Mouse (Mus musculus) heart, adult 2 months (tissue): ENCODE results near the gene Pdpn.

Source experiments
- CTCF ChIP-seq: fragments of 200-600 bp; IDR thresholded peaks from 2 replicates; pipeline ENCODE4 v1.8.1; 2022; ENCODE audit warnings: antibody characterized with exemption, mild to moderate bottlenecking, moderate library complexity
- EP300 ChIP-seq: fragments of 200-500 bp; IDR thresholded peaks from 2 replicates; pipeline ENCODE4 v1.6.1; 2011; ENCODE audit warnings: low read depth, low read length, control low read depth; ENCODE audit not compliant: insufficient read depth
- POLR2A ChIP-seq: fragments of 200-500 bp; IDR thresholded peaks from 2 replicates; pipeline ENCODE4 v1.6.1; 2011; ENCODE audit warnings: mild to moderate bottlenecking, low read depth, low read length, control low read depth; ENCODE audit not compliant: insufficient read depth

GRCm38 (mm10) chr4:143341470-143341869, 42.1 kb upstream of the Pdpn start:
- TF ChIP-seq CTCF (no peak), POLR2A (no peak), EP300 (no peak)
